Mouse (Mus musculus): Measurements from ENCODE around the gene Scn3a.

Gene Scn3a

GRCm38 (mm10) chr2:65541781-65542180 is 25.6 kb downstream of the Scn3a start:
- no peak for TF ChIP-seq GATA4 (IDR thresholded peaks at IDR 0.05; ENCODE audit: insufficient replicate concordance, low read length)

- TF ChIP-seq GATA4 (IDR thresholded peaks at IDR 0.05; ENCODE audit: insufficient replicate concordance, low read length): no peak
Observed at GRCm38 (mm10) chr2:65538436-65538835, 29.0 kb downstream of the Scn3a start.

DNA sequence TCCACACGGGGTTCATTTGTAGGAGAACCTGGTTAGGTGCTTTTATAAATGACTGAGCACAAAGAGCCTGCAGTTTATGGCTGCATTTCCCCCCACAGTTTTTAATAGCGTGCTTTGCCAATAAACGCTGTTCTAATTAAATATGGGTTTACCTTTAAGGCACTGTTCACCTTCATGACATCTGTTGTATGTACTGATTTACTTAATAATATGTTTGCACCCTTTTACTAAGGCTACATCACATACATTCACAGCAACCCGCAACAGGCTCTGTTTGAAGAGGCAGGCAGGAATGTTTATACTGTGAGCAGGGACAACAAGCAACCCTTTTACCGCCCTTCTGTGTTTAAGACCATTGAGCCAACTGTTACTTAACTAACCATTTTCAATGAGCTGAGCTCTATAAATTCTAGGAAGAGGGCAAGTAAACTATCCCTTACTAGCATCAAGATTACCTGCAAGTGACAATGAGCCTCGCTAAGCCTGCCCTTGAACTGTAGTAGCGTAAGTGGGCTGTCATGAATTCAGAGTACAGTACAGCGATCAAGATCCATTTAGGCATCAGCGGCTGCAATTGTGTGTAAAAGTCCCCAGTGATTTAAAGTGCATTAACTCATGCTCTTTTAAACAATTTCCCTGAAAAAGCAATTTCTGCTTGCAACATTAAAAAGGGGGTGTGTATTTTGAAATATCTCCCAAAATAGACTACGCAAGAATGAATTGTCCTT is 35.1 kb downstream of the Scn3a start:
- TF ChIP-seq GATA4 (IDR thresholded peaks at IDR 0.05; ENCODE audit: insufficient replicate concordance, low read length): no peak

- TF ChIP-seq GATA4 (IDR thresholded peaks at IDR 0.05; ENCODE audit: insufficient replicate concordance, low read length): no peak
Observed at GRCm38 (mm10) chr2:65529148-65529547, 38.3 kb downstream of the Scn3a start.

- no peak for TF ChIP-seq GATA4 (IDR thresholded peaks at IDR 0.05; ENCODE audit: insufficient replicate concordance, low read length)
Observed at GRCm38 (mm10) chr2:65516703-65517102, 50.7 kb downstream of the Scn3a start.

- TF ChIP-seq GATA4 (IDR thresholded peaks at IDR 0.05; ENCODE audit: insufficient replicate concordance, low read length): no peak
Observed at GRCm38 (mm10) chr2:65508217-65508616, 59.2 kb downstream of the Scn3a start.

DNA sequence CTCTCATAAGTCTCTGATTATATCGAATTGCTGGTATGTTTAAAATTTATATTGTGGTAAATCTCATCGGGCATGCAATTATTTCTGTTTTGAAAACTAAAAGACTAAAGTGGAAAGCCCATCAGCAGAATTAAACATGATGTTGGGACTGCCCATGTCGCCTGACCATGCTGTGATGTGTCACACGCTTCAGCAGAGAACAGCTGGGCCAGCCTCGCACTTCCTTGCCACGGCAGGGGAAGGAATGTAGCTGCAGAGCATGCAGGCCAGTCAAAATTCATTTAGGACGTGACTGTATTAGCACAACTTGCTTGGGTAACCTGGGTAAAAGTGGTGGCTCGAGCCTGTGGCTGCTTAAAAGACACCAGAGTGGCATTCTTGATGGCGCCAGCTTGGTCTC is 77.0 kb downstream of the Scn3a start:
- TF ChIP-seq GATA4 (IDR thresholded peaks at IDR 0.05; ENCODE audit: insufficient replicate concordance, low read length): no peak

DNA sequence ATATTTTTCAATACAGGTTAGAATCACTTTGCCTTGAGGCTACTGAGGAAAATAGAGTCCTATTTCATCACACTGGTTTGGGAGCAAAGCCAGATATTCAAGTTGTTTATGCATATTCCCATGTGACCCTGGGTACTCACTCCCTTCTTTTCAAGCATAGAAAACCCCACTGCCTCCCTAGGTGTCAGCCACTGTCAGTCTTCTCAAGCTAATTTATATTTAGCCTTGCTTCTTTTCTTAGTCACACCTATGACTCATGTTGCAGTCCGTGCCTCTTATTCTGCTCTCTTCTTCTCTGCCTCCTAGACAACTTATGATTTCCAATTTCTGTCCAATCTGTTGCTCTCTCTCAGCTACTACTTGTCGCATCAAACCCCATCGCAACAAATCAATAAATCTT is 84.0 kb downstream of the Scn3a start:
- TF ChIP-seq GATA4 (IDR thresholded peaks at IDR 0.05; ENCODE audit: insufficient replicate concordance, low read length): no peak

DNA sequence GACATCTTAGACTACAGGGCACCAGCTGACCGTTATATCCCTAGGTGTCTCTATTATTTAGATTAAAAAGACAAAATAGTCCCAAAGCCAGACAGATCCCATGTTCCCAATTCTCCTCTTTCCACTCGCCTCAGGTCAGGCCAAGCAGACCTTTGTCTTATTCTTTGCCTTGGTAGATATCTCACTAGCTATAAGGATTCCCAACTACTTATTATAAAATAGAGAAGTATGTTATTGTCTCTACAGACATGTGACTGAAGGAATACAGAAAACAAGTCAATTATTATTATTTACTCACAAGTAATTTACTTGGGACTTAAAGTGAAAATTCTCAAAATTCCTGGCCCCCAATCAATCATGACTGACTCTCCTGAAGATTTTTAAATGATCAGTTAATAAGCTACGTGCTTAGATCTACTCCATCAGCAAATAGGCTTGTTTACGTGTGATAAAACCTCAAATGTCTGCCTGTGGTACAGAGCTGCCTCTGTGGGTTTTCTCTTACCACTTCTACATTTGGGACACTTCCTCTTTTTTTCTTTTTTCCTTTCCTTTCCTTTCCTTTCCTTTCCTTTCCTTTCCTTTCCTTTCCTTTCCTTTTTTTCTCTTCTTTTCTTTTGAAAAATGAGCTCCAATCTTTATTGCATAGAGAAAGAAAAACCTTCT is 86.3 kb downstream of the Scn3a start:
- no peak for TF ChIP-seq GATA4 (IDR thresholded peaks at IDR 0.05; ENCODE audit: insufficient replicate concordance, low read length)

- TF ChIP-seq GATA4 (IDR thresholded peaks at IDR 0.05; ENCODE audit: insufficient replicate concordance, low read length): no peak
Observed at GRCm38 (mm10) chr2:65471311-65471882, 96.0 kb downstream of the Scn3a start.

GRCm38 (mm10) chr2:65465694-65466093 is 101.7 kb downstream of the Scn3a start:
- no peak for TF ChIP-seq GATA4 (IDR thresholded peaks at IDR 0.05; ENCODE audit: insufficient replicate concordance, low read length)

GRCm38 (mm10) chr2:65453763-65454162 is 113.7 kb downstream of the Scn3a start:
- no peak for TF ChIP-seq GATA4 (IDR thresholded peaks at IDR 0.05; ENCODE audit: insufficient replicate concordance, low read length)

GRCm38 (mm10) chr2:65450449-65451360 is 116.7 kb downstream of the Scn3a start:
- no peak for TF ChIP-seq GATA4 (IDR thresholded peaks at IDR 0.05; ENCODE audit: insufficient replicate concordance, low read length)

DNA sequence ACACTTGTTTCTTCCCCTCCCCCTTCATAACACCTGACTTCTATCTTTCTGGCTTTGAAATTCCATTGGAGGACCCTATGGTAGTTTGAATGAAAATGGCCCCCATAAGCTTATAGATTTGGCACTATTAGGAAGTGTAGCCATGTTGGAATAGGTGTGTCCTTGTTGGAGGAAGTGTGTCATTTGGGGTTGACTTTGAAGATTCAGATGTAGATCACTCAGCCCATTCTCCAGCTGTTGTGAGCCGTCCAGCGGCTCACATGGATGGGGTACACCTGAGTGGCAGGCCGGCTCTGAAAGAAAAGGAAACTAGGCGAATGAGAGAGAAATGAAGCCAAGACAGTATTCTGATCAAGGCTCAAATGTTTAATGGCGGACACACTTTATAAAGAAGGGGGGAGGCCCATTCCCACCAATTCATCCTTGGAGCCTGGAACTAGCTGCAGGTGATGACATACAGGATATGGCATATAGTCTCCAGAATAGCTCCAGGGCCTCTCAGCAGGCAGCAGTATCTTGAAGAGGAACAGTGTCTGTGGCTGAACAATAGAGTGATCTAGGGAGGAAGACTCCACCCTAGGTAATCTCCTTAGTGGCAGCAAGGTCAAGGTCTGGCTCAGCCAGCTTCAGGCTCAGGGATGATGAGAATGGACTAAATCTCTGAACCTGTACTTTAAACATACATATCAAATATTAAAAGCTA is 118.2 kb downstream of the Scn3a start:
- no peak for TF ChIP-seq GATA4 (IDR thresholded peaks at IDR 0.05; ENCODE audit: insufficient replicate concordance, low read length)

- no peak for TF ChIP-seq GATA4 (IDR thresholded peaks at IDR 0.05; ENCODE audit: insufficient replicate concordance, low read length)
Observed at GRCm38 (mm10) chr2:65443082-65443481, 124.3 kb downstream of the Scn3a start.
